ENCODE assay signal across 8 mouse cellular contexts in the genomic region with DNA sequence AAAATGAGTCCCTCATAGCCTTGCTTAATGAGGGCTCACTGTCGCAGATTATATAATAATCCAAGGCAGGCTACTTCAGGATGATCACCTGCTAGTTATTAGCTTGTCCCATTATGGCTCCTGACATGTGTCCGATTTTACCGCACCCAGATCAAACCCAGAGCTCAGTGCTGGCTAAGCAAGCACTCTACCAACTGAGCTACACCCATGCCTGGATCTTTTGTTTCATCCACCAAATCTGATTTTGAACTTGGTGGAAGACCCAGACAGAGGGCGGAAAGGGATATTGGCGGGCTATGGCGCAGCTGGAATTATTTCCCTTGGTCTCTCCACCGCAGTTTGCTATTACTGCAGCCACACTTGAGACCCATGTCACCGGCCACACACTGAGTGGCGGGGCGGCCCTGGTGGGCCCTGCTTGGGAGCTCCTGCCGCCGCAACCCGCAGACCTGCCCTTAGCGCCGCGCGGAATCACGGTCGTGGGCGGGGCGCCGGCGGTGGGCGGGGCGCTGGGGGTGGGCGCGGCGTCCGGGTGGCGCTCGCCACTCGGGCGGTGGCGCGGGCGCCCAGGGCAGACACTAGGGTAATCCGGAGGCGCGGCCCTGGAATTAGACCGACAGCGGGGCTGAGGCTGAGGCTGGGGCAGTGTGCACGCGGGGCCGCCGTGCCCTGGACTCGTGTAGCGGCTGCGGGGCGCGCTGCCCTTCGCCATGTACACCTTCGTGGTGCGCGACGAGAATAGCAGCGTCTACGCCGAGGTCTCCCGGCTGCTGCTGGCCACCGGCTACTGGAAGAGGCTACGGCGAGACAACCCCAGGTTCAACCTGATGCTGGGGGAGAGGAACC. TPM values are rescaled to one million over a fixed set of nuclear protein-coding genes. Genes with fewer than 3 reads are reported as not detected.
A peak's percentile ranks its signal among the peaks of the same experiment; 100 is the strongest.
DNase-seq lines count a peak whose midpoint lies in the region; ATAC-seq and TF ChIP-seq lines count a peak whose summit lies in the region.

A gene (plus strand): TSS at position 506 of the 846 bp plus-strand sequence.

- peak within 1 kb of the TSS; percentile 88 for H3K9ac ChIP-seq in lung, embryonic 16.5 days (ENCODE audit: low read length)

- H3K36me3 ChIP-seq in lung, embryonic 16.5 days (ENCODE audit: control insufficient read depth, insufficient read depth, low read length) = no peaks in the 10 kb centered on the region
- no peaks in the 10 kb centered on the region for H3K36me3 ChIP-seq in thymus, adult 2 months (ENCODE audit: control insufficient read depth, insufficient read depth, low read length)

- peak; percentile 90 for ATAC-seq in Patski
- ATAC-seq in frontal cortex, adult (ENCODE audit: low TSS enrichment) = peak; percentile 64
- ATAC-seq in hematopoietic stem cell, adult 5-6 weeks (replicated peaks in 1 of 2; ENCODE audit: insufficient read depth in 1 of 2, low FRiP score in 2 of 2, low TSS enrichment in 1 of 2, low read depth in 1 of 2, poor library complexity in 2 of 2, severe bottlenecking in 2 of 2) = peak; percentile 40 to 79
- peak; percentile 98 for ATAC-seq in lung, embryonic 16.5 days (ENCODE audit: low read depth)

- TF ChIP-seq POLR2A in thymus, adult 2 months (IDR thresholded peaks at IDR 0.05; ENCODE audit: control insufficient read depth, extremely low read depth, insufficient read depth, low read length, poor library complexity) = peak; percentile 56

- H3K9me3 ChIP-seq in lung, embryonic 16.5 days (ENCODE audit: control insufficient read depth, low read length) = no peaks in the 10 kb centered on the region

- in situ Hi-C loops in Patski (cut with MboI; ENCODE audit: low pct_unique_long_range_greater_than_20kb) = no loop called here

- peak within 1 kb of the TSS; percentile 75 for H3K27ac ChIP-seq in lung, embryonic 16.5 days (ENCODE audit: low read length)
- no peak within 1 kb of the TSS for H3K27ac ChIP-seq in thymus, adult 2 months (ENCODE audit: control insufficient read depth, insufficient read depth, low read length)

- WGBS in lung, embryonic 16.5 days = 1% methylated on average over 54 of the region's 62 CpGs
- 7% methylated on average over 61 of the region's 62 CpGs for WGBS in thymus, adult 2 months

- peaks cover 14% of the 10 kb centered on the region for H3K4me1 ChIP-seq in lung, embryonic 16.5 days (replicated peaks; ENCODE audit: control insufficient read depth, insufficient read depth, low read length)
- H3K4me1 ChIP-seq in thymus, adult 2 months (replicated peaks; ENCODE audit: control insufficient read depth, insufficient read depth, low read length) = peaks cover 6% of the 10 kb centered on the region

- no peak for DNase-seq in Patski (ENCODE audit: low read depth, low spot score)
- peak; percentile 76 for DNase-seq in cerebellum, adult 9-10 months
- DNase-seq in layer of hippocampus, adult 9-11 months = peak; percentile 61
- DNase-seq in ovary, adult 18-20 months (ENCODE audit: low spot score) = peak; percentile 66
- peak; percentile 79 for DNase-seq in thymus, adult 2 months

- peak within 1 kb of the TSS; percentile 89 for H3K4me2 ChIP-seq in lung, embryonic 16.5 days (ENCODE audit: low read depth, low read length)

- TF ChIP-seq CTCF in Patski (IDR thresholded peaks at IDR 0.05) = no peak
- TF ChIP-seq CTCF in thymus, adult 2 months (IDR thresholded peaks at IDR 0.05; ENCODE audit: borderline replicate concordance, control insufficient read depth, extremely low read depth, insufficient read depth, low read length, poor library complexity) = no peak

- H3K4me3 ChIP-seq in lung, embryonic 16.5 days (ENCODE audit: low read length) = peak within 1 kb of the TSS; percentile 92
- peak within 1 kb of the TSS; percentile 92 for H3K4me3 ChIP-seq in thymus, adult 2 months (ENCODE audit: control insufficient read depth, insufficient read depth, low read length)

- no peaks in the 10 kb centered on the region for H3K27me3 ChIP-seq in Patski
- no peaks in the 10 kb centered on the region for H3K27me3 ChIP-seq in lung, embryonic 16.5 days (ENCODE audit: control insufficient read depth, insufficient read depth, low read depth, low read length)
- no peaks in the 10 kb centered on the region for H3K27me3 ChIP-seq in thymus, adult 2 months (ENCODE audit: control insufficient read depth, insufficient read depth, low read length)

- POLR2A ChIA-PET in Patski (lab: Charles Lee) = no interaction called here

- CTCF ChIA-PET in Patski (lab: Charles Lee) = interaction anchor here (1.3 kb wide), 1 partner anchor 97 kb away, joined by 3 read pairs; no protein-coding TSS in a partner anchor

RNA-seq across cellular contexts. Expression of the gene that starts here (rescaled TPM):
- 18.1 TPM for polyA plus RNA-seq in Patski (2021)
- 5.9 and 11.6 TPM in 2 replicates for total RNA-seq in hematopoietic stem cell, adult 5-6 weeks (2017)
- polyA plus RNA-seq in lung, embryonic 16.5 days (2015; fragmentation: Nextera tagmentation; extraction: Ambion mirVana) = 11.8 and 12.2 TPM in 2 replicates
- 6.4 and 6.7 TPM in 2 replicates for polyA plus RNA-seq in thymus, adult 2 months (2012; rRNA removed)
